Mouse (Mus musculus) ES-E14 (cell line): ENCODE measurements at regions not wholly inside any gene's neighbourhood (a gene's known extent, or its start where the extent isn't known, plus 50 kb on each side); places are given as distances from the start of the nearest gene placed in this dataset.

Experiments used
- HCFC1 ChIP-seq: IDR thresholded peaks from 2 replicates; pipeline ENCODE4 v1.6.1; 2012; ENCODE audit warnings: low read length, inconsistent platforms, borderline replicate concordance; ENCODE audit not compliant: insufficient read depth
- ZC3H11A ChIP-seq: IDR thresholded peaks from 2 replicates; pipeline ENCODE4 v1.6.1; 2012; ENCODE audit warnings: low read depth, mild to moderate bottlenecking, inconsistent platforms, low read length, borderline replicate concordance

DNA sequence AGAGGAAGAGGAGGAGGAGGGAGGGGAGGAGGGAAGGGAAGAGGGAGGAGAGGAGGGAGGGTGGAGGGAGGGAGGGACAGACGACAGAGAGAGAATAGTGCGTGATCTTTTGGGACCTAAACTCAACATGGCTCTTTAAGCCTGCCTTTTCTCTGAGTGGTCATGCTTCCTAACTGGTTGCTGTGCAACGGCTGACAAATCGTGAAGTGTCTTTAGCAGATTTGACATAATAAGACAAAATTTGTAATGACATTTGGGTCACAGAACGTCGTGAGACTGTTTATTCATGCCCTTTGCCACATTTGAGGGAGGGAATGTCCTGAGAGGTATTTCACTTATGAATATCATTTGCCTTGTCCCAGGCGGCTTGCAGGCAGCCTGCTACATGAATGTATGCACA, 96.1 kb downstream of the Rpap3 start:
- TF ChIP-seq HCFC1 (no peak), ZC3H11A (no peak)
